Mouse (Mus musculus) liver, embryonic 12.5 days (tissue): Measurements from ENCODE around the gene Lat2. TPM values are rescaled to one million over a fixed set of nuclear protein-coding genes. Genes with fewer than 3 reads are reported as not detected.

Experiments used
- ATAC-seq: fragments of 200-750 bp; cut with Nextera tagmentation; 2 replicates; pipeline ENCODE4 v1.8.0; 2017; ENCODE audit warnings: moderate number of reproducible peaks, mild to moderate bottlenecking, moderate library complexity
- H3K27ac ChIP-seq: fragments of 300-500 bp; sonication (generic); 2 replicates; pipeline ENCODE4 v1.5.1; 2016; ENCODE audit warnings: mild to moderate bottlenecking
- H3K27me3 ChIP-seq: fragments of 300-500 bp; sonication (generic); replicated peaks from 2 replicates; pipeline ENCODE4 v1.6.1; 2016; ENCODE audit warnings: mild to moderate bottlenecking, moderate library complexity
- H3K36me3 ChIP-seq: fragments of 300-500 bp; sonication (generic); 2 replicates; pipeline ENCODE4 v1.6.1; 2016; ENCODE audit warnings: mild to moderate bottlenecking, moderate library complexity
- H3K4me1 ChIP-seq: fragments of 300-500 bp; sonication (generic); 2 replicates; pipeline ENCODE4 v1.6.1; 2016
- H3K4me2 ChIP-seq: fragments of 300-500 bp; sonication (generic); 2 replicates; pipeline ENCODE4 v1.6.1; 2016; ENCODE audit warnings: mild to moderate bottlenecking, moderate library complexity
- H3K4me3 ChIP-seq: fragments of 300-500 bp; sonication (generic); 2 replicates; pipeline ENCODE4 v1.5.1; 2016; ENCODE audit warnings: mild to moderate bottlenecking, moderate library complexity
- H3K9ac ChIP-seq: fragments of 300-500 bp; sonication (generic); 2 replicates; pipeline ENCODE4 v1.6.1; 2016; ENCODE audit warnings: mild to moderate bottlenecking, moderate library complexity
- H3K9me3 ChIP-seq: fragments of 300-500 bp; sonication (generic); replicated peaks from 2 replicates; pipeline ENCODE4 v1.6.1; 2016; ENCODE audit warnings: mild to moderate bottlenecking, moderate library complexity
- WGBS: fragments of 180-500 bp; shearing (Covaris S2); methylation state at CpG from one replicate; pipeline ENCODE4 v1.1.7; 2016; ENCODE audit not compliant: insufficient replicate concordance; 5-methylcytosine and 5-hydroxymethylcytosine counted together
- polyA plus RNA-seq: library from polyadenylated mRNA; unstranded; fragments of >200 nt; fragmentation: Nextera tagmentation; extraction: Ambion mirVana; gene quantifications from 2 replicates; pipeline ENCODE4 v1.2.1, GENCODE M21; 2016

Lat2 gene
- polyA plus RNA-seq, 1 experiment from 2014 or later = 1.7 TPM

DNA sequence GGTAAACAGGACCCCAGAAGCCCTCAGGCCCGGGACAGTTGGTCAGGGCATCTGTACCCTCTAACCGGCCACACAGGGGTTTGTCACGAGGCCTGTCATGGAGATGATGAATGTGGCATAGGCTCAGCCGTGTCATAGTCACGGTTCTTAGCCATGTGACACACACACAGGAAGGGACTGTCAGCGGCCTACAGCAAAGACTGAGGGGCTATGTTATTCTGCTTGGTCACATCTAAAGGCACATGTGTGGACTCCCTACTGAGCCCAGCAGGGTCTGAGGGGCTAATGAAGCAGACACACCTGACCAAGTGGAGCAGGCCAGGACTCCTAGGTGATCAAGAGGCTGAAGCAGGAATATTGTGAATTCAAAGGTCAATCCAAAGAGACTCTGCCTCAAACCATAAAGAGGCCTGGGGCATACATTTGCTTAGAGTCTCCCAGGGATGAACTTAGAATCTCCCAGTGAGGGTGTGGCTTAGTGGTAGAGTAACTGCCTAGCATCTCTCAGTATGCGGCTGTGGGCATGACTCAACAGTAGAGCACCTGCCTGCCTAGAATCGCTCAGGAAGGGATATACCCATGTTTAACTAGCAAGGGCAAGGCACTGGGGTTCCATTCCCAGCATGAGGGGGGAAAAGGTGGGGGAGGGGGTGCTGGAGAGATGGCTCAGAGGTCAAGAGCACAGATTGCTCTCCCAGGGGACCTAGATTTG is 2.9 kb downstream of the Lat2 start:
- Histone ChIP-seq H3K4me2 (no peak overlapping the region), H3K27ac (no peak overlapping the region), H3K36me3 (peaks cover 4% of the 10 kb centered on the region), H3K9me3 (no peaks in the 10 kb centered on the region), H3K4me1 (peaks cover 13% of the 10 kb centered on the region; the same call in 1 of the 2 replicates), H3K27me3 (no peaks in the 10 kb centered on the region), H3K9ac (no peak overlapping the region), H3K4me3 (no peak overlapping the region)
- WGBS = 41% methylated on average over 8 of the region's 8 CpGs
- ATAC-seq = no peak

DNA sequence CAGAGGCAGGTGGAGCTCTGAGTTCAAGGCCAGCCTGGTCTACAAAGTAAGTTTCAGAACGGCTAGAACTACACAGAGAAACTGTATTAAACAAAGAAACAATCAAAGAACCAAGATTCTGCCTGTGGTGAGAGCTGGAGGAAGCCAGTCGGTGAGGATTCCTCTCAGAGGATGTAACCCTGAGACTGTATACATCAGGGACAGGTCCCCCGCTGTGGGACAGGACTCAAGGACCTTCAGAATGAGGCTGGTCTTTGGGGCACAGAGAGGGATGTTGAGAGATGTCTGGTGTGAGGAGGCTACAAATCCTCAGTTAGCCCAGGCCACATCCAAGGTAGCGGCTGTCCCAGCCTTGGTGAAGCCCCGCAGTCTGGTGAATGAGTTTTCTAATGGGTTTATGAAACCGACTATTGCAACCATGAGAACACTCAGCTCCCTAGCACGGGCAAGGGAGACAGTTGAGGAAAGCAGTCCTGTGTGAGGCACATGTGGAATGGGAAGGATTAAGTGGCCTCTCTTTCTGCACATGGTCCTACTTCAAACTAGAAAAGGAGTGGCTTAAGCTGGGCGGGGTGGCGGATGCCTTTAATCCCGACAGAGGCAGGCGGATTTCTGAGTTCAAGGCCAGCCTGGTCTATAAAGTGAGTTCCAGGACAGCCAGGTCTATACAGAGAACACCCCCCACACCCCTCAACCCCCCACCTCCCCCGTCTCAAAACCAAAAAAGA is 4.7 kb downstream of the Lat2 start:
- ATAC-seq = no peak
- no peaks in the 10 kb centered on the region for H3K36me3 ChIP-seq
- no peak overlapping the region for H3K4me2 ChIP-seq
- H3K9me3 ChIP-seq = no peaks in the 10 kb centered on the region
- 67% methylated on average over 12 of the region's 12 CpGs for WGBS
- 0 out of 2 replicates have a peak, but pooled peaks cover 11% of the 10 kb centered on the region for H3K4me1 ChIP-seq
- H3K4me3 ChIP-seq = no peak overlapping the region
- no peaks in the 10 kb centered on the region for H3K27me3 ChIP-seq
- H3K27ac ChIP-seq = no peak overlapping the region
- no peak overlapping the region for H3K9ac ChIP-seq

DNA sequence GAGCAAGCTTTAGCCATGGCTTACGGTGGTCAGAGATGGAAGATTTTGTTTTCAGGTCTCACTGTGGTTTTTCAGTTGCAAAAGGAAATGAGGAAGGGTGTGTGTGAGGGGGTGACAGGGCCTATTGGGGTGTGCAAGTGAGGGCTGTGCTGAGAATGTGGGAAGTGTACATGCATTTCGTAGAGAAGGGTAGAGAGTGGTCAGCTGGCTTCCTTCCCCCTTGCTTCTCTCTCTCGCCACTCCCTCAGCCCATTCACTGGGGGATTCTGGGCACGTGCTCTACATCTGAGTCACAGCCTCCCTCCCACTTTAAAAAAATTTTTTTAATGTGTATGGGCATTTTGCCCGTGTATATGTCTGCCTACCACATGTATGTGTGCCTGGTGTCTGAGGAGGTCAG is 7.7 kb downstream of the Lat2 start:
- 25% methylated on average over 5 of the region's 5 CpGs for WGBS
- Histone ChIP-seq H3K27me3 (no peaks in the 10 kb centered on the region), H3K27ac (no peak overlapping the region), H3K9me3 (no peaks in the 10 kb centered on the region), H3K9ac (no peak overlapping the region), H3K4me2 (no peak overlapping the region), H3K36me3 (no peaks in the 10 kb centered on the region), H3K4me3 (no peak overlapping the region), H3K4me1 (0 out of 2 replicates have a peak, but pooled peaks cover 7% of the 10 kb centered on the region)
- no peak for ATAC-seq

DNA sequence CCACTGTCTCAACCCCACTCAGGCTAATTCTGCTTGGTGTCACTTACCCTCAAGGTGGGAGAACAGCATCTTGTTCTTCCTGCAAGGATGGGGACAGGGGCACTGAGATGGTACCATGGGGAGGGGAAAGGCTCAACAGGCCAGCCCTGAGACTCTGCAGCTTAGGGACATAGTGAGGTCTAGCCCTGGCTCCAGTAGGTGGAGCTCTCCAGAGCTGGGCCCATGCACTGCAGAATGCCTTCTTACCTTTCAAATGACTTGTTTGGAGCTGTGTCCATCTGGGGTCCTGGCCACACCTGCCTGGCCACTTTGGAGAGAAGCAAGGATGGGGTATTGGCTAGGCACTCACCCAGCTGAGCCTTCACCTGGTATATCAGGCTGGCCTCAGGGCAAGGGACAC is 8.5 kb downstream of the Lat2 start:
- Histone ChIP-seq H3K4me3 (no peak overlapping the region), H3K36me3 (no peaks in the 10 kb centered on the region), H3K4me1 (0 out of 2 replicates have a peak, but pooled peaks cover 4% of the 10 kb centered on the region), H3K27ac (peak overlapping the region; percentile 41; the same call in 1 of the 2 replicates), H3K9ac (no peak overlapping the region), H3K9me3 (no peaks in the 10 kb centered on the region), H3K27me3 (no peaks in the 10 kb centered on the region), H3K4me2 (no peak overlapping the region)
- ATAC-seq = no peak

DNA sequence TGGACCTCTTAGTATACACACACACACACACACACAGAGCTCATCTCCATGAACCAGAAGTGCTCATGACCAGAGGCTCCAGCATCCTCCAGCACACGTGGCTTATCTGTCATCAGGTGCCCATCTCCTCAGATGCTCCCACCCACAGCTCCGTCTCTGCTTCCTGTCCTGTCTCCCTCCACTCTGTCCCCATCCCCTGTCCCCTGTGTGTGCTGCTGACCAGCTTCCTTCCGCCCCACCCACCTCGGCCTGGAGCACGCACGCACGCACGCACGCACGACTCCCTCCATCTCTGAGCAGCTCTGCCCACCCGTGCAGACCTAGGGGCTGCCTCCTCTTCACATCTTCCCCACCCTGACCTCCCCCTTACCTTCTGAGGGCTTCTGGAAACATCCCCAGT is 10.4 kb downstream of the Lat2 start:
- Histone ChIP-seq H3K9ac (no peak overlapping the region), H3K27me3 (no peaks in the 10 kb centered on the region), H3K36me3 (peaks cover 7% of the 10 kb centered on the region), H3K4me3 (no peak overlapping the region), H3K4me1 (0 out of 2 replicates have a peak, but pooled peaks cover 4% of the 10 kb centered on the region), H3K9me3 (no peaks in the 10 kb centered on the region), H3K4me2 (no peak overlapping the region), H3K27ac (no peak overlapping the region)
- peak; percentile 24; the same call in 1 of the 2 replicates for ATAC-seq
- WGBS = 65% methylated on average over 11 of the region's 11 CpGs

DNA sequence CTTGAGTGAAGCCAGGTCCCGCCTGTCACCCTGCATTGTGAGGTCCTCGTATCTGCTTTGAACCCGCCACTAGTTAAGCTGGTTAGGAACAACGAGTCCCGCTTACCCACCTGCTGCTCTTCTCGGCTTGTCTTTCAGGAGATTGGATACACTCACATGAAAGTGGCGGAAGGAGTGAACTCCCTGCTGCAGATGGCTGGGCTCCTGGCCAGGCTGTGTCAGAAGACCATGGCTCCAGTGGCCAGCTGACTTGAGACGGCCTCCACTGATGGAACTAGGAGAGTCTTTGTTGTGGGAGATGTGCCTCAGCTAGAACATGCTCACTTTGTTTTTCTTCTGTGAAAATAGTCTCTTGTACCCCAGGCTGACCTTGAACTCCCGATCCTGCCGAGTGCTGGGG is 17.1 kb downstream of the Lat2 start:
- Histone ChIP-seq H3K9me3 (no peaks in the 10 kb centered on the region), H3K4me2 (no peak overlapping the region), H3K27me3 (no peaks in the 10 kb centered on the region), H3K36me3 (peaks cover 73% of the 10 kb centered on the region), H3K27ac (no peak overlapping the region), H3K9ac (no peak overlapping the region), H3K4me1 (peaks cover 16% of the 10 kb centered on the region), H3K4me3 (no peak overlapping the region)
- WGBS = 88% methylated on average over 10 of the region's 10 CpGs
- no peak for ATAC-seq

DNA sequence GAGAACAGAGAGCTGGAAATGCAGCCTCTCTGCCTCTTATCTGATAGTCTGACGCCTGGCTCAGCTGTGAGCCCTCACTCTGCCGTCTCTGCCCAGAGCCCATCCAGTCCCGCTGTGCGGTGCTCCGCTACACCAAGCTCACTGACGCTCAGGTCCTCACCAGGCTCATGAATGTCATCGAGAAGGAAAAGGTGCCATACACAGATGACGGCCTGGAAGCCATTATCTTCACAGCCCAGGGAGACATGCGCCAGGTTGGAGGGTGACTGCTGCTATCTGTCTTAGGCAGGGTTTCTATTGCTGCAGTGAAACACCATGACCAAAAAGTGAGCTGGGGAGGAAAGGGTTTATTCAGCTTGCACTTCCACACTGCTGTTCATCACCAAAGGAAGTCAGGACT is 21.7 kb downstream of the Lat2 start:
- peaks cover 99% of the 10 kb centered on the region for H3K36me3 ChIP-seq
- 22% methylated on average over 9 of the region's 9 CpGs for WGBS
- peak overlapping the region; percentile 85 for H3K27ac ChIP-seq

DNA sequence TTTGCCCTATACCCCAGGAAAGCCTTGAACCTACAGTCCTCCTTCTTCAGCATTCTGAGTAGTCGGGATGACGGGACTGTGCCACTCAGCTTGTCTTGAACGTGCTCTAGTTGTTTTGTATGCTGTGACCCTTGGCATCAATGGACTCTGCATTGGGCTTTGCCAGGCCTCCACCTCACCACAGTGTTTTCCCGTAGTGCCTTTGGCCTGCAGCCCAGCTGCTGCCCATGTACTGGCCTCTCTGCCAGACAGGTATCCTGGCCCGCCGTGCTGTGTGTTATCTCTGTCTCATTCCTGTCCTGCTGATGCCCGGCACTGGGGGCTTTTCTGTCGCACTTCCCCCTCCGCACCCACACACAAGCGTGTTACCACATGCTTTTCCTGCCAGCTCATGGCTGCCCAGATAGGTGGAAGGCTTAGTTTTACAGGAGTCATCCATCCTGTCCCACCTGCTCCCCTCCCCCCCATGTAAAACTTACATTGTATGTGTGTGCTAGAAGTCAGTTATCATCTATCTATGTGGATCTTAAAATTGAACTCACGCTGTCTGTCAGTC is 22.7 kb downstream of the Lat2 start:
- 67% methylated on average over 11 of the region's 11 CpGs for WGBS
- no peak overlapping the region for H3K4me3 ChIP-seq
- peak overlapping the region; percentile 85 for H3K27ac ChIP-seq
- peaks cover 99% of the 10 kb centered on the region for H3K36me3 ChIP-seq
- H3K9ac ChIP-seq = peak overlapping the region; percentile 55; the same call in 1 of the 2 replicates
- peak overlapping the region; percentile 47 for H3K4me2 ChIP-seq
- no peaks in the 10 kb centered on the region for H3K9me3 ChIP-seq
- peaks cover 39% of the 10 kb centered on the region for H3K4me1 ChIP-seq
- H3K27me3 ChIP-seq = no peaks in the 10 kb centered on the region
- no peak for ATAC-seq

More for the DNA sequence above, 21.7 kb downstream of the Lat2 start:
- no peaks in the 10 kb centered on the region for H3K9me3 ChIP-seq
- no peak overlapping the region for H3K4me3 ChIP-seq
- H3K9ac ChIP-seq = peak overlapping the region; percentile 55
- peak; percentile 94 for ATAC-seq
- peaks cover 39% of the 10 kb centered on the region for H3K4me1 ChIP-seq
- peak overlapping the region; percentile 47 for H3K4me2 ChIP-seq
- H3K27me3 ChIP-seq = no peaks in the 10 kb centered on the region

DNA sequence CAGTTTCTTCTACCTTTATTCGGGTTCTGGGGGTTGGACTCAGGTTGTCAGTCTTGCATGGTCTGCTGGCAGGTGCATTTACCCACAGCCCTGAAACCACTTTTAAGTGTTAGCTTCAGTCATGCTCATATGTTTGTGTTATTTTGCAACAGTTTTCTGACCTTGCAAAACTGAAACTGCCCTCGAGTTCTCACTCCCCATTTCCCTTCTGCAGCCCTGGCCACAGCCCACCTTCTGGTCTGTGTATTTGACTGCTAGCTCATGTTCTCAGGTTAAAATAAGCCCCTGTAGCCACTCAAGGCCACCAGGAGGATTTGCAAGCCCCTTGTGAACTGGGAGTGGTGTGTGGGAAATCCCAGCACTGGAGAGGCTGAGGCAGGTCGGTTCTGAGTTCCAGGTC is 24.9 kb downstream of the Lat2 start:
- no peak for ATAC-seq
- no peak overlapping the region for H3K4me3 ChIP-seq
- H3K27ac ChIP-seq = no peak overlapping the region
- no peaks in the 10 kb centered on the region for H3K27me3 ChIP-seq
- H3K9ac ChIP-seq = no peak overlapping the region
- no peak overlapping the region for H3K4me2 ChIP-seq
- no peaks in the 10 kb centered on the region for H3K9me3 ChIP-seq
- peaks cover 96% of the 10 kb centered on the region for H3K36me3 ChIP-seq
- H3K4me1 ChIP-seq = peaks cover 46% of the 10 kb centered on the region
- 68% methylated on average over 3 of the region's 3 CpGs for WGBS

DNA sequence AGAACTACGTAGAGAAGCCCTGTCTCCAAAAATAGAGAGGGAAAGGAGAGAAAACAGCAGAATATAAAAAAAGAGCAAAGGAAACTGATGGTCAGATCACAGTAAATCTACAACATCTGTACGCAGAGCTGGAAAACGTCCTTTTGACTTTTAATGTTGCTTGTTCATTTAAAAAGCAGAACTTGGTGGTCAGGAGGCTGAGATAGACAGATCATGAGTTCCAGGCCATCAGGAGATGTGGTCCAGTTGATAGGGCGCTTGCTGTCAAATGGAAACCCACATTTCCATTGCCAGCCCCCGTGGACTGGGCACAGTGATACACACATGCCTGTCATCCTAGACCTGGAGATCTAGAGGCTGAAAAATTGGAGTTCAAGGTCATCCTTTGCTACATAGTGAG is 30.0 kb downstream of the Lat2 start:
- no peaks in the 10 kb centered on the region for H3K27me3 ChIP-seq
- no peak for ATAC-seq
- WGBS = 40% methylated on average over 5 of the region's 5 CpGs
- H3K9me3 ChIP-seq = no peaks in the 10 kb centered on the region
- peak overlapping the region; percentile 76; the same call in 1 of the 2 replicates for H3K27ac ChIP-seq
- no peak overlapping the region for H3K4me3 ChIP-seq
- peak overlapping the region; percentile 88 for H3K4me2 ChIP-seq
- peaks cover 45% of the 10 kb centered on the region for H3K36me3 ChIP-seq
- H3K4me1 ChIP-seq = peaks cover 33% of the 10 kb centered on the region
- H3K9ac ChIP-seq = peak overlapping the region; percentile 81; the same call in 1 of the 2 replicates

DNA sequence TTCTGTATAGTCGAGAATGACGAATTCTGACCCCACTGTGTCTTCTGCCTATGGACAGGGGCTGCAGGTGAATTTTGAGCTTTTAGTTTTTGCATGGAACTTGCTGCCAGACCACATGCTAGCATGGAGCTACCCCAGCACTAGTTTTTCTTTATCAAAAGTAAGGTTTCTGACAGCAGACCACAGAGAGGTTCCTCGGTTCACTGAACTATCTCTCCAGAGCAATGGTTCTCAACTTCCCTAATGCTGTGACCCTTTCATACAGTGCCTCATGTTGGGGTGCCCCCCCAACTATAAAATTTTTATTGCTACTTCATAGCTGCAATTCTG is 31.0 kb downstream of the Lat2 start:
- Histone ChIP-seq H3K9ac (peak overlapping the region; percentile 81), H3K27me3 (no peaks in the 10 kb centered on the region), H3K4me3 (peak overlapping the region; percentile 85), H3K4me1 (peaks cover 29% of the 10 kb centered on the region), H3K4me2 (peak overlapping the region; percentile 88), H3K9me3 (no peaks in the 10 kb centered on the region), H3K27ac (peak overlapping the region; percentile 76), H3K36me3 (peaks cover 36% of the 10 kb centered on the region)
- 31% methylated on average over 3 of the region's 3 CpGs for WGBS
- ATAC-seq = no peak
